Mouse (Mus musculus) R1 (cell line): ENCODE measurements around the gene Nol4l.

ENCODE experiments used
- DNase-seq: peaks from one replicate; pipeline ENCODE4 v3.0.0-alpha.2; 2018; ENCODE audit warnings: low read depth, low spot score

Gene Nol4l

DNA sequence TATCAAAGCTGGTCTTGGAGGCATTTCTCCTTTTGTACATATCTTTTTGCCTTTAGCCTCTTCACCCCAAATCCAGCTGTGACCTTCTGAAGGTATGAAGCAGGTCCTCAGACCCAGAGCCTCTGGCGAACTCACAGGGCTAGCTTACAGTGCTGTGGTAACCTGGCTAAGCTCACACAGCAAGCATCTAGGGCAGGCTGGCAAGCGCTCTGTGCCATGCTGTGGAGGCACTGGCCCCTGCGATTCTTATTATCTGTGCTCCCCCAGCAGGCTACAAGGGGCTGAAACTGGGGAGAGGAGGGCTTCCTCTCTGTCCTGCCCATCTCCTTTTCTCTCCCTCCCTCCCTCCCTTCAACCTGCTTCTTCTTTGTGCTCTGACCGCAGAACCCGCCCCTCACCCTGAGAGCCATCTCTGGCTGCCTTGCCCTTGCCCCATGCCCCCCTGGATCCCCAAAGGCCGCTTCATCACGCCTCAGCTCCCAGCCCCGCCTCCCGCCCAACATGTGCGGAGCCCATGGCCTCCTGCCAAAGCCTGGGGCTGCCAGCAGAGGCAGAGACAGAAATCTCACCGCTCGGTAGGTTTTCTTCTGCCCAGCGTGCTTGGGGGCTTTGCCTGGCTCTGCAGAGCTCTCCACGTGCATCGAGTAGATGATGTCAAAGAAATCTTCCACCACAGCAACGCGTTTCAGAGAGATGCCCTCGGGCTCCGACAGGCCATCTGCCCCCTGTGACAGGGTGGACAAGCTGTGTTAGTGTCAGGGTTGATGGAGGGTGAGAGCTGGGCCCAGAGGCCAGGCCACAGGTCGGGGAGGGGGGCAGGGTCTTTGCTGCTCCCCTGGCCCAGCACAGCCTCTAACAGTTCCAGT is 46.4 kb downstream of the Nol4l start:
- DNase-seq = no peak

DNA sequence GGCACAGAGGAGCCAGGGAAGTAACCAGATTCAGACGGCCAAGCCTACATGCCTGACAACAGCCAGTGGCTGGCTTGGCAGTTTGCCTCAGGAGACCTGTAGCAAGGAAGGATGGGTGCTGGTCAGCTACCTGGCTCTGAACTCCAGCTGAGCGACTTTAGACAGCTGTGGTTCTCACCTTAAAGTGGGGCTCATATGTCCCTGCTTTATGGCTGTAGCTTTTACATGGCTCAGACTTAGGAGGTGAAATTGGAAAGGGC is 48.0 kb downstream of the Nol4l start:
- DNase-seq = no peak

GRCm38 (mm10) chr2:153481108-153481860 is 48.5 kb downstream of the Nol4l start:
- no peak for DNase-seq

- DNase-seq = no peak
These were observed 50.3 kb downstream of the Nol4l start for GRCm38 (mm10) chr2:153479486-153479885.

GRCm38 (mm10) chr2:153478583-153478982 is 51.2 kb downstream of the Nol4l start:
- DNase-seq = peak; percentile 50

- DNase-seq = no peak
These were observed 54.4 kb downstream of the Nol4l start for GRCm38 (mm10) chr2:153475114-153476112.

DNA sequence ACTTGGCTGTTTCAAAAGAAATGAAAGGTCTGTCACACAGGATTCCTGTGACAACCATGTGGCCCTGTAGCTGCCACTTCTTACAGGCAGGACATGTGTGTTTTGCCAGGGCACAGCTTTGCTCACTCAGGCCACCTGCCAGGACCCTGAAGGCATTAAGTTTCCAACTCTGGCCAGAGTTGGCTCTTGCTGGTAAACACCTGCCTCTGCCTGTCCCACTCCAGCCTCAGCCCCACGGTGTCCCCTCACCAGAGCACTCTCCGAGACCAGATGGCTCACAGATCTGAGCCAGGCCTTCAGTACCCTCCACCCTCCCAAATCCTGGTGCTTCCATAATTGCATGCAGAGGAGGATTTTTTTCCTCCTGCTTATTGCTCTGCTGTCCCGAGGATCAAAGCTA is 58.8 kb downstream of the Nol4l start:
- no peak for DNase-seq

- no peak for DNase-seq
These were observed 60.0 kb downstream of the Nol4l start for GRCm38 (mm10) chr2:153469764-153470163.

GRCm38 (mm10) chr2:153469317-153469716 is 60.5 kb downstream of the Nol4l start:
- no peak for DNase-seq

DNA sequence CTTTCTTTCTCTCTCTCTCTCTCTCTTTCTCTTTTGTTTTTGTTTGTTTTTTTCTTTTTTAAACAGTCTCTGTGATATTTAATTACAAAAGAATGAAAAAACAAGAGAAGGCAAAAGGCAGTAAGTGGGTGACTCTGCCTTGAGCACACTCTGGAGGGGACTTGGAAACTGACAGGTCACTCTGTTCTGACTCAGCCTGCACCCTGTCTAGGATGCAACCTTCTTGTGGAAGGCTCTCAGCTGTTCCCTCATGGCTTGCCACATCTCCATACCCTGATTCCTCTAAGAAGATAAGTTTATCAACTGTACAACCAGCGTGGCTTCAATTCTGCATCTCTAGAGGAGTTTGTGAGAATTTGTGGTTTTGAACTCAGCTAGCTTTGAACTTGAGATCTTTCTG is 62.4 kb downstream of the Nol4l start:
- DNase-seq = no peak

DNA sequence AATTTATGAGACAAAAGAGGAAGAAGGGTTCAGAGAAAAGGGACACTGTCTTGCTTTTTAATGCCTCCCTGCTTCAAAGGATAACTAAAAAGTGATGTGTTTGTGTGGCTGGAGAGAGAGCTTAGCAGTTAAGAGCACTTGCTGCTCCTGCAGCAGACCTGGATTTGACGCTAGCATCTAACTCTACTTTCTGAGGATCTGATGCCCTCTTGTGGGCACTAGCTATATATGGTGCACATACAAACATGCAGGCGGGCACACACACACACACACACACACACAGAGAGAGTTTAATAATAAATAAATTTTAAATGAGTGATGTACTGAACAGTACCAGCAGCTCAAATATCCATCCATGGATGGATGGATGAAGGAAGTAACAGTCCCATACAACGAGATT is 66.5 kb downstream of the Nol4l start:
- peak; percentile 66 for DNase-seq

- no peak for DNase-seq
These were observed 71.7 kb downstream of the Nol4l start for GRCm38 (mm10) chr2:153458022-153458441.

GRCm38 (mm10) chr2:153457467-153457866 is 72.3 kb downstream of the Nol4l start:
- DNase-seq = no peak

- no peak for DNase-seq
These were observed 74.8 kb downstream of the Nol4l start for GRCm38 (mm10) chr2:153454841-153455506.

DNA sequence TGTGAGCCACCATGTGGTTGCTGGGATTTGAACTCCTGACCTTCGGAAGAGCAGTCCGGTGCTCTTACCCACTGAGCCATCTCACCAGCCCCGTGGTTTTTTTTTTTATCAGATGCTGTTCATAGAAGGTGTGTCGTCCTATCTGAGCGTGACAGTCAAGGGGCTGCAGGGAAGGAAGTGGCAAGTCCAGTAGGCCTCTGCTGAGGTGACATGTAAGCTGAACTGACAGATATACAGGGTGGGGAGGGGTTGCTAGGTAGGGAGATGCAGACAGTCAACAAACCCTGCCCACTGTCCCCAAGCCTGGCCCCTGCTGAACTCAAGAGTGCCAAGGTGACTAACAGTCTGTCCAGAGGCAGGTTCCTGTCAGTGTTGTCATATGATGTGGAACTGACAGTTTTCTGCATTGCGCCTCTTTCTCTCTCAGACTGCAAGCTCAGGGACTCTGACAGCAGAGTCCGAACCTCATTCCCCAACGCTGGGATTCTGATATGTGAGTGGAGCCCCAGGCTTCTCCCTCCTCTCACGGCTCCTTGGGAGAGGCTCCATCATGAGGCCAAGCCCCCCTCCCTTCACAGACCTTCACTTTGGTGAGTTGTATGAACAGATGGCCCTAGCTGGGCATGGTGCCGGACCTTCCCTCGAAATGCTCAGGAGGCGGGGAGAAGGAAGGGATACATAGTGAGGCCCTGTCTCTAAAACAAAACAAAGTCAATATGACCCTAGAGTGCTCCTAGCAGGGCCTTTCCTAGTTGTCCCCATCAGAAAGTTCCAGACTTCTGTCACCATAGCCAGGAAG is 75.6 kb downstream of the Nol4l start:
- no peak for DNase-seq

- DNase-seq = no peak
These were observed 81.3 kb downstream of the Nol4l start for GRCm38 (mm10) chr2:153448519-153448918.

- DNase-seq = no peak
These were observed 82.1 kb downstream of the Nol4l start for GRCm38 (mm10) chr2:153447719-153448118.

GRCm38 (mm10) chr2:153446476-153446875 is 83.3 kb downstream of the Nol4l start:
- DNase-seq = no peak

DNA sequence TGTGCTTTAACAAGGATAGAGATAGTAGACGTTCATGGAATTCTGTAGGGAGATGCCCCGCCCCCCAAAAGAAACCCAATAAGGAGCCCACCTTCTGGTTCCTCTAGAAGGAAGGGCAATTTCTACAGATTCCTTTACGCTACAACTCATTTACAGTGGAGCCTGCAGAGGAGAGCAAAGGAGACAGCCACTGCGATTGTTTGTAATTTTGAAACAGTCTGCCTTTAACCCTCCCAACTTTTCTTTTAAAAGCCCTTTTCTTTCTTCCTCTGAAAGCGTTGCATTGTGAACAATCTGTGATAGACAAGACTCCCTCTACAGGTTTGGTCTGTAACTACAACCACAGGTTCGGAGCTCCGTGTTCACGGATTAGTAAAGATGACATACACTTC is 83.8 kb downstream of the Nol4l start:
- peak; percentile 80 for DNase-seq
